Mouse (Mus musculus) testis, adult 2 months (tissue): ENCODE results near the gene Eif4ebp2.

ENCODE experiments used
- CTCF ChIP-seq: fragments of 200-500 bp; IDR thresholded peaks from 2 replicates; pipeline ENCODE4 v1.5.1; 2012; ENCODE audit warnings: low read depth, mild to moderate bottlenecking, inconsistent platforms, low read length, moderate library complexity; ENCODE audit not compliant: control insufficient read depth, insufficient read depth, insufficient replicate concordance
- POLR2A ChIP-seq: fragments of 200-500 bp; IDR thresholded peaks from 2 replicates; pipeline ENCODE4 v1.6.1; 2012; ENCODE audit warnings: low read depth, mild to moderate bottlenecking, inconsistent platforms, low read length, moderate library complexity; ENCODE audit not compliant: control insufficient read depth

- TF ChIP-seq POLR2A: no peak
- no peak for TF ChIP-seq CTCF
Measured at GRCm38 (mm10) chr10:61500756-61501155, 48.3 kb upstream of the Eif4ebp2 start.
